In the genomic region with DNA sequence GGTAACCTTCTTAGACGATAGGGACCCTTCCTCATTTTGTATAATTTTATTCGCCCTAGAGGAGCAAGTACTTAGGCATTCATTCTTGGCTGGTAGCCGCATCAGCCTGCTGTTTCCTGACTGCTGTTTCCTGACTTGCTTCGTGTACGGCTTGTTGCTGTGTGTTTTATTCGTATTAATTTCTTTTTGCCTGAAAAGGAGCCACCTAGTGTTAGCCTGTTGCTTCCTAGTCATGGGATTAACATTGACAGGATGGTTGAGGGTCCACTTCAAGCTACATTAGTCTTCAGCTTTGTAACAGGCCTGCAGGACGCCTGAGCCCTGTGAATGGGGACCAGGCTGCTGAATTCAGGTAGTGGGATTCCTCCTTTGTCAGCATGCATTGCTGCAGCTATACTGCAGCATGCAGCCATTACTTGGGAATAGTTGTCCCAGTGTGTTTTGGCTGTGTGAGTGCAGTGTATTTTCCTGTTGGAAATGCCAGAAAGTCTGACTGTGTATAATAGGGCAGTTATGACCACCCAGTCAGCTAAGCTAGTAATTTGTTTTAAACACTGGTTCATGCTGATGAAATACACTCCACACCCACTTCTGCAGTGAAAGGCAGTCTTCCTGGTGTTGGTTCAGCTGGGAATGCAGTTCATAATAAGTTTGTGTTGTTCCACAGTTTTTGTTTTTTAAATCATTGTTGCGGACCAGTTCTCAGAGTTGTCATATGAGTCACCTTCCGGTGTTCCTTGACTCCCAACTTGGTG, we compare ENCODE assay signal across 9 mouse cellular contexts. TPM values are rescaled to one million over a fixed set of nuclear protein-coding genes. Genes with fewer than 3 reads are reported as not detected.
DNase-seq lines count a peak whose midpoint lies in the region; ATAC-seq and TF ChIP-seq lines count a peak whose summit lies in the region.
"Had no signal": no experiment of that assay in that cellular context is flagged by ENCODE, and none has a peak within 500 bp of the region (broad histone marks: within the 10 kb centered on the region; RNA-seq: fewer than 3 reads in every experiment).

No protein-coding gene starts in this region.

- TF ChIP-seq EP300 in heart, postnatal 0 days (IDR thresholded peaks at IDR 0.05; ENCODE audit: low read depth): no peak

- H3K4me3 ChIP-seq in lung, embryonic 15.5 days: no peak overlapping the region
- no peak overlapping the region for H3K4me3 ChIP-seq in heart, postnatal 0 days (ENCODE audit: low read depth, low read length)
- H3K4me3 ChIP-seq in limb, embryonic 15.5 days: no peak overlapping the region

- H3K36me3 ChIP-seq in lung, embryonic 15.5 days: no peaks in the 10 kb centered on the region
- H3K36me3 ChIP-seq in heart, postnatal 0 days (replicated peaks; ENCODE audit: control insufficient read depth, insufficient read depth, low read length): no peaks in the 10 kb centered on the region
- H3K36me3 ChIP-seq in limb, embryonic 15.5 days: no peaks in the 10 kb centered on the region

- intact Hi-C loops in left cerebral cortex, postnatal 36 days (cut with DNase I): no loop called here

- H3K9ac ChIP-seq in lung, embryonic 15.5 days: no peak overlapping the region
- H3K9ac ChIP-seq in heart, postnatal 0 days (replicated peaks; ENCODE audit: low read depth, low read length): no peak overlapping the region
- H3K9ac ChIP-seq in limb, embryonic 15.5 days: no peak overlapping the region

- 42% methylated on average over 9 of the region's 9 CpGs for WGBS in lung, embryonic 15.5 days
- WGBS in heart, postnatal 0 days: 71% methylated on average over 9 of the region's 9 CpGs
- 43% methylated on average over 9 of the region's 9 CpGs for WGBS in limb, embryonic 15.5 days

- peaks cover 69% of the 10 kb centered on the region for H3K4me1 ChIP-seq in lung, embryonic 15.5 days
- peaks cover 15% of the 10 kb centered on the region for H3K4me1 ChIP-seq in heart, postnatal 0 days (ENCODE audit: control insufficient read depth, insufficient read depth)
- peaks cover 50% of the 10 kb centered on the region for H3K4me1 ChIP-seq in limb, embryonic 15.5 days

- DNase-seq in heart, adult 18-20 months: peak; percentile 9 to 30
- DNase-seq in heart, postnatal 4 days: no peak
- no peak for DNase-seq in lung, postnatal 25 days (ENCODE audit: low spot score)
- DNase-seq in heart, postnatal 0 days (ENCODE audit: low spot score): no peak
- DNase-seq in cerebellum, postnatal 25 days: no peak
- no peak for DNase-seq in left cerebral cortex, postnatal 36 days (ENCODE audit: low spot score in 2 of 2)
- DNase-seq: midbrain, embryonic 14.5 days had no signal

- peak overlapping the region; percentile 76 for H3K27ac ChIP-seq in lung, embryonic 15.5 days
- 0 out of 2 replicates have a peak overlapping the region, but pooled peaks have one; percentile 27 for H3K27ac ChIP-seq in heart, postnatal 0 days (ENCODE audit: low read depth)
- peak overlapping the region; percentile 35; the same call in 1 of the 2 replicates for H3K27ac ChIP-seq in limb, embryonic 15.5 days

- H3K4me2 ChIP-seq in lung, embryonic 15.5 days: no peak overlapping the region
- H3K4me2 ChIP-seq in heart, postnatal 0 days (ENCODE audit: low read depth, low read length): no peak overlapping the region
- H3K4me2 ChIP-seq in limb, embryonic 15.5 days: no peak overlapping the region

- peak; percentile 26; the same call in 1 of the 2 replicates for TF ChIP-seq CTCF in heart, postnatal 0 days (IDR thresholded peaks at IDR 0.05; ENCODE audit: low read depth)

- H3K9me3 ChIP-seq in lung, embryonic 15.5 days: no peaks in the 10 kb centered on the region
- no peaks in the 10 kb centered on the region for H3K9me3 ChIP-seq in heart, postnatal 0 days (replicated peaks; ENCODE audit: control insufficient read depth, low read length)
- no peaks in the 10 kb centered on the region for H3K9me3 ChIP-seq in limb, embryonic 15.5 days

- ATAC-seq in lung, embryonic 15.5 days (ENCODE audit: borderline replicate concordance, extremely low read depth, low FRiP score, low TSS enrichment): peak; percentile 53; the same call in 1 of the 2 replicates
- no peak for ATAC-seq in heart, postnatal 0 days (ENCODE audit: insufficient read depth, low read depth)
- ATAC-seq in limb, embryonic 15.5 days (ENCODE audit: insufficient number of reproducible peaks, low FRiP score, low TSS enrichment, low read depth): no peak

- H3K27me3 ChIP-seq in lung, embryonic 15.5 days: no peaks in the 10 kb centered on the region
- no peaks in the 10 kb centered on the region for H3K27me3 ChIP-seq in heart, postnatal 0 days (ENCODE audit: control insufficient read depth, insufficient read depth, low read length)
- H3K27me3 ChIP-seq in limb, embryonic 15.5 days: no peaks in the 10 kb centered on the region

RNA-seq across cellular contexts. Expression of gene Sipa1l1, which starts 19.4 kb away (rescaled TPM):
- 10 to 100 TPM in 1 of 2 experiments, 1 to 10 TPM in 1; 8.4 to 10.5 TPM for total RNA-seq in heart, adult 18-20 months (2021)
- total RNA-seq in heart, postnatal 4 days (2021): 10 to 100 TPM; 28.4 to 29.0 TPM
- 24.2 and 29.4 TPM in 2 replicates for polyA plus RNA-seq in lung, embryonic 15.5 days (2015; fragmentation: Nextera tagmentation; extraction: Ambion mirVana)
- total RNA-seq in heart, postnatal 0 days (2014; rRNA removed; ENCODE audit: low replicate concordance): 17.1 and 18.4 TPM in 2 replicates
- 6.6 and 7.0 TPM in 2 replicates for polyA plus RNA-seq in heart, postnatal 0 days (2015; fragmentation: Nextera tagmentation; extraction: Ambion mirVana)
- polyA plus RNA-seq in limb, embryonic 15.5 days (2015; fragmentation: Nextera tagmentation; extraction: Ambion mirVana): 31.9 and 39.0 TPM in 2 replicates
- total RNA-seq in left cerebral cortex, postnatal 36 days (2021): 100 to 1,000 TPM; 242 to 306 TPM

Comparison
In these comparisons a context has a peak if more than half of its experiments do, and no peak if none do; other contexts are left out.
1. DNase-seq: peak in heart, adult 18-20 months (2 of 2); none in heart, postnatal 4 days (single experiment), lung, postnatal 25 days (single experiment), heart, postnatal 0 days (single experiment), cerebellum, postnatal 25 days (0 of 2) and left cerebral cortex, postnatal 36 days (0 of 2).
2. RNA of gene Sipa1l1, which starts 19.4 kb away (total RNA-seq): 242 to 306 TPM in left cerebral cortex, postnatal 36 days; 28.4 to 29.0 TPM in heart, postnatal 4 days, 17.1 to 18.4 TPM in heart, postnatal 0 days and 8.4 to 10.5 TPM in heart, adult 18-20 months; every median in the first group is over 4 times any median in the second.
3. Peak in every context shown above with its lines, with median percentiles within 50 percentile points of each other: H3K27ac ChIP-seq.